Mouse (Mus musculus) G1E-ER4 (cell line): ENCODE measurements around the gene 4930402F06Rik. TPM values are rescaled to one million over a fixed set of nuclear protein-coding genes. Genes with fewer than 3 reads are reported as not detected.

Source experiments
- GATA1 ChIP-seq: IDR thresholded peaks from one replicate; pipeline ENCODE4 v1.8.0; 2012; ENCODE audit warnings: low read length, inconsistent platforms
- polyA plus RNA-seq: library from polyadenylated mRNA; stranded (reverse); fragments of >175 nt; gene quantifications from 2 replicates; pipeline ENCODE4 v1.2.3, GENCODE M21; 2012

4930402F06Rik gene
- polyA plus RNA-seq, 1 experiment = not detected

- no peak for TF ChIP-seq GATA1
Observed at GRCm38 (mm10) chr2:35427559-35427958, 30.6 kb upstream of the 4930402F06Rik start.

GRCm38 (mm10) chr2:35423711-35424339 is 26.9 kb upstream of the 4930402F06Rik start:
- no peak for TF ChIP-seq GATA1

GRCm38 (mm10) chr2:35422384-35422783 is 25.4 kb upstream of the 4930402F06Rik start:
- no peak for TF ChIP-seq GATA1

GRCm38 (mm10) chr2:35420681-35421080 is 23.7 kb upstream of the 4930402F06Rik start:
- no peak for TF ChIP-seq GATA1

GRCm38 (mm10) chr2:35419671-35420070 is 22.7 kb upstream of the 4930402F06Rik start:
- TF ChIP-seq GATA1 = no peak

- no peak for TF ChIP-seq GATA1
Observed at GRCm38 (mm10) chr2:35419243-35419642, 22.3 kb upstream of the 4930402F06Rik start.

GRCm38 (mm10) chr2:35417231-35417630 is 20.3 kb upstream of the 4930402F06Rik start:
- TF ChIP-seq GATA1 = no peak

GRCm38 (mm10) chr2:35416473-35416872 is 19.5 kb upstream of the 4930402F06Rik start:
- TF ChIP-seq GATA1 = no peak

GRCm38 (mm10) chr2:35412810-35413209 is 15.8 kb upstream of the 4930402F06Rik start:
- no peak for TF ChIP-seq GATA1

GRCm38 (mm10) chr2:35412246-35412645 is 15.3 kb upstream of the 4930402F06Rik start:
- no peak for TF ChIP-seq GATA1

GRCm38 (mm10) chr2:35411640-35412190 is 14.7 kb upstream of the 4930402F06Rik start:
- no peak for TF ChIP-seq GATA1

- no peak for TF ChIP-seq GATA1
Observed at GRCm38 (mm10) chr2:35409466-35409865, 12.5 kb upstream of the 4930402F06Rik start.

GRCm38 (mm10) chr2:35408409-35409110 is 11.6 kb upstream of the 4930402F06Rik start:
- TF ChIP-seq GATA1 = no peak

- no peak for TF ChIP-seq GATA1
Observed at GRCm38 (mm10) chr2:35407878-35408277, 10.9 kb upstream of the 4930402F06Rik start.

- TF ChIP-seq GATA1 = no peak
Observed at GRCm38 (mm10) chr2:35407266-35407665, 10.3 kb upstream of the 4930402F06Rik start.

GRCm38 (mm10) chr2:35406611-35407010 is 9.6 kb upstream of the 4930402F06Rik start:
- TF ChIP-seq GATA1 = no peak

GRCm38 (mm10) chr2:35402391-35402790 is 5.4 kb upstream of the 4930402F06Rik start:
- no peak for TF ChIP-seq GATA1
